Mouse (Mus musculus) adrenal gland (tissue): Measurements from ENCODE around the gene Lmcd1.

Experiments
- intact Hi-C: fragments of 180-260 bp; cut with DNase I; formaldehyde crosslinking; loops from one replicate; pipeline ENCODE4 v1.15.1; 2025

The Lmcd1 gene

DNA sequence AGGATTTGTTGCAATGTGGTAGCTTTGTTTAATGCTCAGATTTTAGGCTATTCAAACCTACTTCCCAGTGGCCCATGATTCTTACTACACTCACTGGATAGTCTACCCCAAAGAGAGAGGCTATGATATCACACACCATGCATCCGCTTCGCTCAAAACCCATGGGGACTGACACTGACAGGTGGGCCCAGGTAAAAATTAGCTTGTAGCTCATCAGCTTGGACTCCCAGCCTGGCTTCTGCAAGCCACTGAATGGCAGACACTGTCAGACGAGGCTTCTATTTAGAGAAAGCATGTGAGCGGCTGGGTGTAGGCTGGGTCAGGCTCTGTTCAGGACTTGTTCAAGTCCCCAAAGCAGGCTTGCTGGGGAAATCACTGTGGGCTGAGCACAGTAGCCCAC is 76.9 kb downstream of the Lmcd1 start:
- intact Hi-C loops: no loop called here

- intact Hi-C loops: no loop called here
Measured at GRCm38 (mm10) chr6:112359341-112359740, 85.8 kb downstream of the Lmcd1 start.

- intact Hi-C loops: no loop called here
Measured at GRCm38 (mm10) chr6:112360676-112361075, 87.1 kb downstream of the Lmcd1 start.

DNA sequence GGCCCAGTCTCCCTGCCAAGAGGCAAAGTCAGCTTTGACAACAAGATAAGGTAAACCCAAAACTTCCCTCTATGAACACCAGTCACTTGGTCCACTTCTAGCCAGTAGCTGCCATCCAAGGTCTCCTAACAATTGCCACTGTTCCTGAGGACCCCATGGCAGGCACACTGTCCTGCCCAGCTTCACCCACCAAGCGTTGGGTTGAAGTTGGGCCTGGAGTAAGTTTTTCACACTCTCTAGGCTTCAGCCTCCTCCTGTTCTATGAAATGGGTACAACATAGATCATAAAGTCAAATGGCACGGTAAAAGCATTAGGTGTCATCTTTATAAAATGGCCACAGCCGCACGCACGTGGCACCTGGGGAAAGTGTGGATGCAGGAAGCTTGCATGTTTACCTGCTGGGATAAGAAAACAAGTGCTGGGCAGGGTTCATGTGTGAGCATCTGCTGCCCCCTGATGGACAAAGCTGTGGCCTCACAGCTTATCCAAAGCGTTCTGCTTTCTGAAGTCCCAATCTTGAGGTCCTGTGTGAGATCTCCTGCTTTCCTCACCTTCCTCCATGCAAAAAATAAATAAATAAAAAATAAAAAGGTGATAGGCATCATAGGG is 88.9 kb downstream of the Lmcd1 start:
- intact Hi-C loops: loop anchor here (1.0 kb wide), 1 partner anchor 155 kb away; no protein-coding TSS in a partner anchor

- intact Hi-C loops: no loop called here
Measured at GRCm38 (mm10) chr6:112364581-112364980, 91.0 kb downstream of the Lmcd1 start.

- intact Hi-C loops: no loop called here
Measured at GRCm38 (mm10) chr6:112365294-112365693, 91.7 kb downstream of the Lmcd1 start.

- intact Hi-C loops: loop anchor here (10.0 kb wide), 1 partner anchor 321 kb away; the partner anchor contains the start of gene Rad18
Measured at GRCm38 (mm10) chr6:112373886-112374585, 100.5 kb downstream of the Lmcd1 start.

GRCm38 (mm10) chr6:112375661-112376392 is 102.3 kb downstream of the Lmcd1 start:
- intact Hi-C loops: loop anchor here (10.0 kb wide), 1 partner anchor 319 kb away; the partner anchor contains the start of gene Rad18

DNA sequence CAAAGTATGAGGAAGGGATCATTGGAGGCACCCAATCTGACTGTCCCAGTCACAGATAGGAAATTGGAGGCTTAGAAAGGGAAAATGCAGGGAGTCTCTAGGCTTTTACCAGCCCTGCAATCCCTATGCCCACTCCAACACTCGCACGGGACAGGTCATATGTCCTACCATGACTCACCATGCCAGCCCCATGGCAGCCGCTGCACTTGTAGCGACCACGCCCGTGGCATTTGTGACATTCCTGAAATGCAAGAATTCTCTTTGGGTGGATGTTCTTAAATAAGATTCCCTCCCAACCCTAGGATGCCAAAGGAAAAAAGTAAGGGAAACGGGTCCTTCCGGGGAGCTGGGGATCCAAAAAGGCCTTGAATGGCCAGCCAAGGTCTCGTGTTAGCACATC is 105.5 kb downstream of the Lmcd1 start:
- intact Hi-C loops: loop anchor here (10.0 kb wide), 1 partner anchor 316 kb away; the partner anchor contains the start of gene Rad18
